Mouse (Mus musculus) G1E (cell line): ENCODE data around the gene Rrp1b.

Experiments
- CTCF ChIP-seq: IDR thresholded peaks from 2 replicates; pipeline ENCODE4 v1.5.1; 2012; ENCODE audit warnings: low read depth, low read length, inconsistent platforms, mixed read lengths
- GATA1 ChIP-seq: IDR thresholded peaks from 2 replicates; pipeline ENCODE4 v1.6.1; 2012; ENCODE audit warnings: borderline replicate concordance, low read length, inconsistent platforms, mixed read lengths
- GATA2 ChIP-seq: IDR thresholded peaks from 2 replicates; pipeline ENCODE4 v1.6.1; 2012; ENCODE audit warnings: low read depth, low read length, inconsistent platforms, borderline replicate concordance
- POLR2AphosphoS5 ChIP-seq: IDR thresholded peaks from 2 replicates; pipeline ENCODE4 v1.6.1; 2012; ENCODE audit warnings: low read depth, low read length, inconsistent platforms; ENCODE audit not compliant: insufficient replicate concordance
- TAL1 ChIP-seq: conservative IDR thresholded peaks from 2 replicates; pipeline ENCODE4 v1.6.1; 2012; ENCODE audit warnings: low read depth, low read length, inconsistent platforms, mixed read lengths

DNA sequence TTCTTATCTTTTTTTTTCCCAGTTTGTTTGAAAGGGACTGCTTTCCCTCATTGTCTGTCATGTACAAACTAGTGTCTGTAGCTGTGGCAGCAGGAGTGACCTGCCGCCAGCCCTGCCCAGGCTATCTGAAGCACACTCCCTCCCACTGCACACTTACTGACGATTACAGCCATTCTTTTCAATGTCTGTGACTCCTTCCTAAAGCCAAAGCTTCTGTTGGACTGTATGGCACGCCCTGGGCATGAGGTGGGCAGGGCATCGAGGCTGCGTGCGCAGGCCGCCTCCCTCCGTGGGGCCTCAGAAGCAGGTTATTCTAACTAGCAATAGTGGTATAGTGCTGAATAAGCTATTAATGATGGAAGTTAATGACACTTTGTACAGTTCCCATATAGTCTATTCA lies 19.4 kb upstream of the Rrp1b start:
- TF ChIP-seq CTCF: no peak
- no peak for TF ChIP-seq GATA2
- TF ChIP-seq POLR2AphosphoS5: no peak
- TF ChIP-seq TAL1: no peak
- TF ChIP-seq GATA1: no peak
